ENCODE assay signal across 8 mouse cellular contexts in the genomic region with DNA sequence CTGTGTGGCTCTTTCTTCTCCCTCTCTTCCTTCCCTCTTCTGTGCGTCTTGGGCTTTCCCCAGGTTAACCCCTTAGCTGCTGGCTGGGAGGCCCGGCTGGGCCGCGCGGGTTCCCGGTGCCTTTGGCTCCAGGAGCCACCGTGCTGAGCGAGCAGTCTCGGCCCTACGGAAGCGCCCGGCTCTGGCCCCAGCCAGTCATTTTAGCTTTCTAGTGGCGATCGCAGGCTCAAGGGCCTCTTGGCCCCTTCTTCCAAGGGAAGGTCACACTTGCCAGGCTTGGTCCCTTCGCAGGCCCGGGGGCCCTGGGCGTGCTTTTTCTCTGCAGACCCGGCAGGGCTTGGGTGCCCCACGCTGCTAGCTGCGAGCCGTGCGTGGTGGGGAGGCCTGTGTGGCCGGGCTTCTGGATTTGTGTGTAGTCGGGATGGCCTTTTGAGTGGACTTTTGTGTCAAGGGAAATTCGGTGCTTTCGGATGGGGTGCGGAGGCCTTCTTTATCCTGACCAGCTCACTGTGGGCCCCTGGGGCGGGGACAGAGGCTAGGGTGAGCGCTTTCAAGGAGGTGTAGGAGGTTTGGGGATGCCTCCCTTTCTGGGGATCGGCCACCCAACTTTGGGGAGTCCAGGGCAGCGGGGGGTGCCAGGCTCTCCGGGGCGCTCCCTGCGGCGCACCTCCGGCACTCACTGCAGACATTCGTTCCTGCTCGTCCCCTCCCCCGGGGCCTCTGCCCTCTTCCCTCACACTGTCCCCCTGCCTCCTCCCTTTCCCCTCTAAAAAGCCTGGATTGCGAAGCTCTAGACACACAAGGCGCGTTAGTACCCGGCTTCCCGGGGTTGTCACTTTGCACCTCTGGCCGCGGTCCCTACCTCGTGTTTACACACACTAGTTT. TPM values are rescaled to one million over a fixed set of nuclear protein-coding genes. Genes with fewer than 3 reads are reported as not detected.
DNase-seq lines count a peak whose midpoint lies in the region; ATAC-seq and TF ChIP-seq lines count a peak whose summit lies in the region.

No protein-coding gene starts in this region.

- H3K9me3 ChIP-seq in embryonic facial prominence, embryonic 14.5 days (ENCODE audit: control insufficient read depth, low read length) = no peaks in the 10 kb centered on the region
- H3K9me3 ChIP-seq in heart, embryonic 15.5 days (replicated peaks) = no peaks in the 10 kb centered on the region
- no peaks in the 10 kb centered on the region for H3K9me3 ChIP-seq in lung, embryonic 16.5 days (ENCODE audit: control insufficient read depth, low read length)

- H3K27ac ChIP-seq in left cerebral cortex, adult 2 months = peak overlapping the region; percentile 64
- H3K27ac ChIP-seq in embryonic facial prominence, embryonic 14.5 days (replicated peaks; ENCODE audit: low read depth, low read length) = peak overlapping the region; percentile 99
- peak overlapping the region; percentile 98 for H3K27ac ChIP-seq in heart, embryonic 15.5 days
- H3K27ac ChIP-seq in lung, embryonic 16.5 days (ENCODE audit: low read length) = peak overlapping the region; percentile 96

- peak; percentile 36 to 41 for DNase-seq in left cerebral cortex, adult 2 months (ENCODE audit: extremely low spot score in 1 of 2, low spot score in 2 of 2)
- DNase-seq in left cerebral cortex, adult 11 months (ENCODE audit: low spot score) = no peak
- DNase-seq in embryonic facial prominence, embryonic 14.5 days (ENCODE audit: low spot score) = peak; percentile 85
- DNase-seq in kidney, postnatal 14 days = peak; percentile 79
- peak; percentile 61 for DNase-seq in ovary, postnatal 14 days (ENCODE audit: low spot score)
- DNase-seq in urinary bladder, postnatal 10 days (ENCODE audit: low spot score) = peak; percentile 29

- H3K4me3 ChIP-seq in left cerebral cortex, adult 2 months = peak overlapping the region; percentile 52
- H3K4me3 ChIP-seq in embryonic facial prominence, embryonic 14.5 days (ENCODE audit: low read depth, low read length) = peak overlapping the region; percentile 82
- peak overlapping the region; percentile 88 for H3K4me3 ChIP-seq in heart, embryonic 15.5 days
- H3K4me3 ChIP-seq in lung, embryonic 16.5 days (ENCODE audit: low read length) = peak overlapping the region; percentile 66

- H3K4me2 ChIP-seq in embryonic facial prominence, embryonic 14.5 days (ENCODE audit: low read depth, low read length) = peak overlapping the region; percentile 95
- H3K4me2 ChIP-seq in heart, embryonic 15.5 days = peak overlapping the region; percentile 91
- peak overlapping the region; percentile 72 for H3K4me2 ChIP-seq in lung, embryonic 16.5 days (ENCODE audit: low read depth, low read length)

- H3K4me1 ChIP-seq in embryonic facial prominence, embryonic 14.5 days (ENCODE audit: control insufficient read depth, insufficient read depth, low read length) = peaks cover 39% of the 10 kb centered on the region
- H3K4me1 ChIP-seq in heart, embryonic 15.5 days (replicated peaks) = peaks cover 45% of the 10 kb centered on the region
- H3K4me1 ChIP-seq in lung, embryonic 16.5 days (replicated peaks; ENCODE audit: control insufficient read depth, insufficient read depth, low read length) = peaks cover 40% of the 10 kb centered on the region

- under 1% methylated on average over 40 of the region's 47 CpGs for WGBS in embryonic facial prominence, embryonic 14.5 days
- under 1% methylated on average over 47 of the region's 47 CpGs for WGBS in heart, embryonic 15.5 days
- WGBS in lung, embryonic 16.5 days = under 1% methylated on average over 44 of the region's 47 CpGs

- no peaks in the 10 kb centered on the region for H3K36me3 ChIP-seq in embryonic facial prominence, embryonic 14.5 days (ENCODE audit: control insufficient read depth, insufficient read depth, low read length)
- no peaks in the 10 kb centered on the region for H3K36me3 ChIP-seq in heart, embryonic 15.5 days
- no peaks in the 10 kb centered on the region for H3K36me3 ChIP-seq in lung, embryonic 16.5 days (ENCODE audit: control insufficient read depth, insufficient read depth, low read length)

- peak overlapping the region; percentile 99 for H3K9ac ChIP-seq in embryonic facial prominence, embryonic 14.5 days (ENCODE audit: low read depth, low read length)
- H3K9ac ChIP-seq in heart, embryonic 15.5 days = peak overlapping the region; percentile 96
- peak overlapping the region; percentile 82 for H3K9ac ChIP-seq in lung, embryonic 16.5 days (ENCODE audit: low read length)

- peak; percentile 34; the same call in 1 of the 2 replicates for ATAC-seq in embryonic facial prominence, embryonic 14.5 days (ENCODE audit: low read depth)
- ATAC-seq in heart, embryonic 15.5 days (replicated peaks; ENCODE audit: insufficient number of reproducible peaks, insufficient read depth, low FRiP score, low read depth) = peak; percentile 36; the same call in 1 of the 2 replicates
- peak; percentile 64 for ATAC-seq in lung, embryonic 16.5 days (ENCODE audit: low read depth)

- intact Hi-C loops in left cerebral cortex, adult 2 months (cut with DNase I) = loop anchor here (2.0 to 5.0 kb wide), 3 partner anchors 134 to 321 kb away; no protein-coding TSS in a partner anchor

- no peak for TF ChIP-seq CTCF in left cerebral cortex, adult 2 months (IDR thresholded peaks at IDR 0.05)

- H3K27me3 ChIP-seq in embryonic facial prominence, embryonic 14.5 days (replicated peaks; ENCODE audit: control insufficient read depth, insufficient read depth, low read length) = no peaks in the 10 kb centered on the region
- H3K27me3 ChIP-seq in heart, embryonic 15.5 days = no peaks in the 10 kb centered on the region
- no peaks in the 10 kb centered on the region; the same call in 1 of the 2 replicates for H3K27me3 ChIP-seq in lung, embryonic 16.5 days (ENCODE audit: control insufficient read depth, insufficient read depth, low read depth, low read length)

RNA-seq across cellular contexts. Expression of gene Tcf7l2, which starts 2.2 kb away (rescaled TPM):
- 1 to 10 TPM; 8.1 to 9.0 TPM for total RNA-seq in left cerebral cortex, adult 2 months (2021)
- polyA plus RNA-seq in embryonic facial prominence, embryonic 14.5 days (2014; fragmentation: Nextera tagmentation; extraction: Ambion mirVana) = 106 and 124 TPM in 2 replicates
- polyA plus RNA-seq in heart, embryonic 15.5 days (2015; fragmentation: Nextera tagmentation; extraction: Ambion mirVana) = 43.2 and 48.2 TPM in 2 replicates
- polyA plus RNA-seq in lung, embryonic 16.5 days (2015; fragmentation: Nextera tagmentation; extraction: Ambion mirVana) = 41.0 and 50.7 TPM in 2 replicates
